Mouse (Mus musculus): Measurements from ENCODE around the gene Rab4a. TPM values are rescaled to one million over a fixed set of nuclear protein-coding genes. Genes with fewer than 3 reads are reported as not detected.

Gene Rab4a
- polyA plus RNA-seq, 1 experiment from 2014 or later, result 58.7 TPM

GRCm38 (mm10) chr8:123883094-123883493, 77.3 kb downstream of the Rab4a start:
- Histone ChIP-seq H3K4me1 (ENCODE audit: control insufficient read depth, insufficient read depth, low read length) (peaks cover 15% of the 10 kb centered on the region), H3K4me3 (ENCODE audit: low read depth, low read length) (no peak overlapping the region), H3K4me2 (no peak overlapping the region), H3K36me3 (ENCODE audit: control insufficient read depth, insufficient read depth, low read length) (no peaks in the 10 kb centered on the region), H3K27me3 (ENCODE audit: control insufficient read depth, insufficient read depth, low read length) (peaks cover 3% of the 10 kb centered on the region; the same call in 1 of the 2 replicates), H3K9ac (ENCODE audit: low read depth, low read length) (no peak overlapping the region), H3K9me3 (replicated peaks; ENCODE audit: control insufficient read depth, low read length) (no peaks in the 10 kb centered on the region), H3K27ac (ENCODE audit: low read depth, low read length) (no peak overlapping the region)
- 53% methylated on average over 4 of the region's 4 CpGs for WGBS (ENCODE audit: insufficient replicate concordance)
- ATAC-seq (replicated peaks; ENCODE audit: insufficient number of reproducible peaks, low FRiP score, low TSS enrichment), result no peak

Other genes starting within 250 kb of the Rab4a start
- gene Rhou, start 152.1 kb upstream of the Rab4a start, polyA plus RNA-seq (2014; fragmentation: Nextera tagmentation; extraction: Ambion mirVana), result 15.9 and 17.3 TPM in 2 replicates
- 2.5 and 4.0 TPM in 2 replicates for gene Ccsap, start 54.2 kb downstream of the Rab4a start, polyA plus RNA-seq (2014; fragmentation: Nextera tagmentation; extraction: Ambion mirVana)
- 558 and 581 TPM in 2 replicates for gene Acta1, start 88.8 kb downstream of the Rab4a start, polyA plus RNA-seq (2014; fragmentation: Nextera tagmentation; extraction: Ambion mirVana)
- 31.5 and 32.5 TPM in 2 replicates for gene Nup133, start 143.3 kb downstream of the Rab4a start, polyA plus RNA-seq (2014; fragmentation: Nextera tagmentation; extraction: Ambion mirVana)
- gene Abcb10, start 177.1 kb downstream of the Rab4a start, polyA plus RNA-seq (2014; fragmentation: Nextera tagmentation; extraction: Ambion mirVana), result 36.2 and 38.4 TPM in 2 replicates
- 31.2 and 32.0 TPM in 2 replicates for gene Taf5l, start 215.4 kb downstream of the Rab4a start, polyA plus RNA-seq (2014; fragmentation: Nextera tagmentation; extraction: Ambion mirVana)
- 6.0 and 6.5 TPM in 2 replicates for gene Urb2, start 215.5 kb downstream of the Rab4a start, polyA plus RNA-seq (2014; fragmentation: Nextera tagmentation; extraction: Ambion mirVana)